Mouse (Mus musculus): Measurements from ENCODE around the gene Colq. TPM values are rescaled to one million over a fixed set of nuclear protein-coding genes. Genes with fewer than 3 reads are reported as not detected.

Gene Colq
- polyA plus RNA-seq (2015; fragmentation: Nextera tagmentation; extraction: Ambion mirVana): 1.2 and 1.6 TPM in 2 replicates

DNA sequence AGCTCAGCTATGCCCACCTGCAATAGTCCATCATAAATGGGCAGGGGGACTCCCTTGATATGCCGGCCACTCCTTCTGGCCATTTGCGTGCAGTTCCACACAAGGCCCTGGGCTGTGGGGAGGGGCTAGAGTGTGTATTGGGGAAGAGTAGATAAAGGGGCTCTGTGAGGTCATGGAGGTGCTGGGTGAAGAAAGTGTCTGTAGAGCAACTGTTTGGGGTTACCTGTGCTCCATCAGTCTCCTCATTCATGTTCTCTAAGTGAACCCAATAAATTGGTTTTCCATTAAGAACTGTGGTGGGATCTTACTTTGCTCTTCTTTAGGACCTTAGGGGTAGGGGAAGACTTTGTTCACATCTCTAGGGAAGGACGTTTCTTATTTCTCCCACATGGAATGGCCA lies at the start of gene Colq:
Colq (minus strand) TSS at position 101 of the 400 bp plus-strand sequence.
- Histone ChIP-seq H3K4me2 (ENCODE audit: low read depth, low read length) (no peak within 1 kb of the TSS), H3K27me3 (ENCODE audit: control insufficient read depth, insufficient read depth, low read depth, low read length) (no peaks in the 10 kb centered on the region), H3K27ac (ENCODE audit: low read length) (no peak within 1 kb of the TSS), H3K4me1 (replicated peaks; ENCODE audit: control insufficient read depth, insufficient read depth, low read length) (no peaks in the 10 kb centered on the region), H3K4me3 (ENCODE audit: low read length) (no peak within 1 kb of the TSS), H3K9me3 (ENCODE audit: control insufficient read depth, low read length) (no peaks in the 10 kb centered on the region), H3K36me3 (ENCODE audit: control insufficient read depth, insufficient read depth, low read length) (no peaks in the 10 kb centered on the region), H3K9ac (ENCODE audit: low read length) (no peak within 1 kb of the TSS)
- ATAC-seq (ENCODE audit: low read depth): no peak
- WGBS: 86% methylated on average over 3 of the region's 3 CpGs

DNA sequence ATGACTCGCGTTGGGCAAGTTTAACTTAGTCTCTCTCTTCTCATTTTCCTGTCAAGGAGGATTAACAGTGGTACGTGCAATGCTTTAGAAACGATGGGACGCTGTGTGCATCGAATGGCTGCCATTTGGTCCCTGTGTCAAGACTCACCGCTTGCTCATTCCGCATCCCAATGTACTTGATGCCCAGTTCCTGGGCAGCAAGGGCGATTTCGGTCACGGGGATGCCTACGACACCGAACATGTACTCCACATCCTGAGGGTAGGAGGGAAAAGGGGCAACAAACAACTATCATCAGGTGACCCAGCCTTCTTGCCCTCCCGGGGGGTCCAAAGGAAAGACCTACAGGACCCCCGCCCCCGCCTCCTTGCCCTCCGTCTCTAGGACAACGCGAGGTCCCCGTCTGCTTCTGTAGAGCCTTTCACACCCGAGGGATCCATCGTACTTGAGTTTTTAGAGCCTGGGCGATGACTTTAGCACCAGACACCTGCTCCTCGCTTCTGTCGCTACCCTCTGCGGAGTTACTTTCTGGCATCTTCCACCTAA lies 49.3 kb upstream of the Colq start, which contains the start of gene Gm49387:
Gm49387 (minus strand) TSS at position 533 of the 544 bp plus-strand sequence.
- peak within 1 kb of the TSS; percentile 81 for H3K27ac ChIP-seq (ENCODE audit: low read length)
- peak within 1 kb of the TSS; percentile 77 for H3K9ac ChIP-seq (ENCODE audit: low read length)
- H3K9me3 ChIP-seq (ENCODE audit: control insufficient read depth, low read length): no peaks in the 10 kb centered on the region
- H3K27me3 ChIP-seq (ENCODE audit: control insufficient read depth, insufficient read depth, low read depth, low read length): no peaks in the 10 kb centered on the region
- H3K36me3 ChIP-seq (ENCODE audit: control insufficient read depth, insufficient read depth, low read length): no peaks in the 10 kb centered on the region
- peak within 1 kb of the TSS; percentile 80 for H3K4me2 ChIP-seq (ENCODE audit: low read depth, low read length)
- H3K4me3 ChIP-seq (ENCODE audit: low read length): peak within 1 kb of the TSS; percentile 72
- WGBS: 3% methylated on average over 26 of the region's 26 CpGs
- H3K4me1 ChIP-seq (replicated peaks; ENCODE audit: control insufficient read depth, insufficient read depth, low read length): peaks cover 3% of the 10 kb centered on the region; the same call in 1 of the 2 replicates
- peak; percentile 37 for ATAC-seq (ENCODE audit: low read depth)

DNA sequence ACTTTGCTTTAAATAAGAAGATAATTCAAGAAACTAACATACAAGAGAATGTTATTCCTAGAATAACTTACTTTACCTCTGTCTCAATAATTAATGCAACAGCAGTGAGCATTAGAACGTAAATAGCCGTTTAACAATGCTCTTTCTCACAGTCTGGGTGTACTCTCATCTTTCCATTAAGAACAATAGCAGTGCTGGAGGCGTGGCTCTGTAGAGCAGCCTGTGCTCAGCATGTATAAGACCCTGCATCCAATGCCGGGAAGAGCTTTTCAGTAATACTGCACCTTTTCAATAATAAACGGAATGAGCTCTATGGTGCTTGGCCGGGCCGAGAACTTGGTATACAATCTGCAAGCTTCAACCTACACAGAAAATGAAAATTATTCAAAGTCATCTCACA lies 39.5 kb upstream of the Colq start:
- no peak for ATAC-seq (ENCODE audit: low read depth)

DNA sequence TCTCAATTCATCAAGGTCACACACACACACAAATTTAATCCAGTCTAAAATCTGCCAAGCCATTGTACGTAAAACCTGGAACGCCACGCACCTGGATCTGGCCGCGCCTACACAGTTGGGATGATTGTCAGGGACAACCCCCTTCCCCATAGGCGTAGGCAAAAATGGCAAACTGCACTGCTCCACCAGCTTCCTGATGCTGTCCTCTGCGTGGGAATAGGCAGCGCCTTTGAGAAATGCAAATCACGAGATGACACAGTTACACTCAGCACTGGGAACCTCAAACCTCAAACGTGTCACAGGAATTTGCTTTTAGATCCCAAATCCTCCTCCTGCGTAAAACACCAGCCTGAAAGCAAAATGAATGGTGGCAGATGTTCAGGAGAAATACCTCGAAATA lies 31.6 kb upstream of the Colq start:
- no peaks in the 10 kb centered on the region for H3K4me1 ChIP-seq (replicated peaks; ENCODE audit: control insufficient read depth, insufficient read depth, low read length)
- ATAC-seq (ENCODE audit: low read depth): no peak
- 83% methylated on average over 12 of the region's 12 CpGs for WGBS
- no peaks in the 10 kb centered on the region for H3K9me3 ChIP-seq (ENCODE audit: control insufficient read depth, low read length)
- H3K27ac ChIP-seq (ENCODE audit: low read length): no peak overlapping the region
- H3K4me2 ChIP-seq (ENCODE audit: low read depth, low read length): no peak overlapping the region
- H3K27me3 ChIP-seq (ENCODE audit: control insufficient read depth, insufficient read depth, low read depth, low read length): no peaks in the 10 kb centered on the region
- no peaks in the 10 kb centered on the region for H3K36me3 ChIP-seq (ENCODE audit: control insufficient read depth, insufficient read depth, low read length)
- no peak overlapping the region for H3K4me3 ChIP-seq (ENCODE audit: low read length)
- no peak overlapping the region for H3K9ac ChIP-seq (ENCODE audit: low read length)

More for the DNA sequence above, 39.5 kb upstream of the Colq start:
- H3K9me3 ChIP-seq (ENCODE audit: control insufficient read depth, low read length): no peaks in the 10 kb centered on the region
- no peak overlapping the region for H3K27ac ChIP-seq (ENCODE audit: low read length)
- H3K36me3 ChIP-seq (ENCODE audit: control insufficient read depth, insufficient read depth, low read length): no peaks in the 10 kb centered on the region
- 74% methylated on average over 7 of the region's 7 CpGs for WGBS
- no peak overlapping the region for H3K4me2 ChIP-seq (ENCODE audit: low read depth, low read length)
- no peak overlapping the region for H3K4me3 ChIP-seq (ENCODE audit: low read length)
- no peak overlapping the region for H3K9ac ChIP-seq (ENCODE audit: low read length)
- H3K4me1 ChIP-seq (replicated peaks; ENCODE audit: control insufficient read depth, insufficient read depth, low read length): no peaks in the 10 kb centered on the region
- H3K27me3 ChIP-seq (ENCODE audit: control insufficient read depth, insufficient read depth, low read depth, low read length): no peaks in the 10 kb centered on the region

DNA sequence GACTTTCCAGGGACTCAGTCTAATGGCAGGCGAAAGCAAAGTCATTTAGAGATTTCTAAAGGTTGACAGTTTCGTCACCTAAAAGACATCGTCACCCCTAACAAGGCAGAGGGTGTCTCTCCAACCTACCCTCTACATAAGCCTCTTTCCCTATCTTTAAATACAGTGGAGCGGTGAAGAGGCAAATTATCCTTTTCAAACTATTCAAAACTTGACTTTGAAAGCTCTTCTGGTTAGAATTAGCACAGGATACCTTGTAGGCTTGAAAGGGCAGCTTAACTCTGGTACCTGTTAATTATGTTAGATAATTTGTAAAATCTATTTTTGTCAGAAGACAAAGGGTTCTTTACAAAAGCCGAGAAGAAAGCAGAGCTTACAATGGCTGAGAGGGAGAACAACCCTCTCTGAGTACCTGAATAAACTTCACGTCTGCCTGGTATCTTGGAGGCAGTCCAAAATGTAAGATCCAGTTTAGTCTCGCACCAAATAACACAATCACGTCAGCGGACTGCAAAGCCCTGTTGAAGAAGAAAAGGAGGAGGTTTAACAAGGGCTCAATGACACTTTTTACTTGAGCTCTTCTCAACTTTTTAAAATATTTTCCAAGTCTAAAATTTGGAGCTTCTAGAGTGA lies 29.6 kb upstream of the Colq start:
- H3K4me3 ChIP-seq (ENCODE audit: low read length): no peak overlapping the region
- no peak overlapping the region for H3K4me2 ChIP-seq (ENCODE audit: low read depth, low read length)
- H3K36me3 ChIP-seq (ENCODE audit: control insufficient read depth, insufficient read depth, low read length): no peaks in the 10 kb centered on the region
- no peaks in the 10 kb centered on the region for H3K9me3 ChIP-seq (ENCODE audit: control insufficient read depth, low read length)
- ATAC-seq (ENCODE audit: low read depth): no peak
- no peaks in the 10 kb centered on the region for H3K27me3 ChIP-seq (ENCODE audit: control insufficient read depth, insufficient read depth, low read depth, low read length)
- WGBS: 60% methylated on average over 9 of the region's 9 CpGs
- H3K9ac ChIP-seq (ENCODE audit: low read length): no peak overlapping the region
- H3K4me1 ChIP-seq (replicated peaks; ENCODE audit: control insufficient read depth, insufficient read depth, low read length): no peaks in the 10 kb centered on the region
- H3K27ac ChIP-seq (ENCODE audit: low read length): no peak overlapping the region

- no peak overlapping the region for H3K9ac ChIP-seq (ENCODE audit: low read length)
- ATAC-seq (ENCODE audit: low read depth): no peak
- H3K27ac ChIP-seq (ENCODE audit: low read length): no peak overlapping the region
- H3K27me3 ChIP-seq (ENCODE audit: control insufficient read depth, insufficient read depth, low read depth, low read length): no peaks in the 10 kb centered on the region
- no peak overlapping the region for H3K4me2 ChIP-seq (ENCODE audit: low read depth, low read length)
- H3K4me1 ChIP-seq (replicated peaks; ENCODE audit: control insufficient read depth, insufficient read depth, low read length): no peaks in the 10 kb centered on the region
- no peaks in the 10 kb centered on the region for H3K36me3 ChIP-seq (ENCODE audit: control insufficient read depth, insufficient read depth, low read length)
- H3K9me3 ChIP-seq (ENCODE audit: control insufficient read depth, low read length): no peaks in the 10 kb centered on the region
- WGBS: 76% methylated on average over 3 of the region's 3 CpGs
- H3K4me3 ChIP-seq (ENCODE audit: low read length): no peak overlapping the region
Measured at GRCm38 (mm10) chr14:31617997-31618396, 26.9 kb upstream of the Colq start.

DNA sequence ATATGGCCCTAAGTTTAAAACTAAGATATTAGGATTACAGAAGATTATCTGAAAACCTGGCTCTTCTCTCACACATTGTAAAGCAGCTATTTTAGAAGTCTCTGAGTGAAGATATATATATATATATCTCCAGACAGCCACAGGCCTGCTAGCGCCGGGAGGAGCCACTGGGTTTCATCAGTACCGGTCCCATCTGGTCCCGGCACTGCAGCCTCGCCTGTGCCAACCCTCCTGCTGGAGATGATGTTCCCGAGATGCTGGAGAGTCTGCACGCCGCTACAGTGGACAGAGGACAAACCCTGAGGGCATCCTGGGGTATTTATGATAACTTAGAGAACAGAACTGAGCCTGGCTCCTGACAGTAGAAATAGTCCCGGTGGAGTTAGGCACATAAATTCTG lies 26.1 kb upstream of the Colq start:
- H3K9ac ChIP-seq (ENCODE audit: low read length): no peak overlapping the region
- H3K4me3 ChIP-seq (ENCODE audit: low read length): no peak overlapping the region
- no peaks in the 10 kb centered on the region for H3K27me3 ChIP-seq (ENCODE audit: control insufficient read depth, insufficient read depth, low read depth, low read length)
- no peak for ATAC-seq (ENCODE audit: low read depth)
- no peak overlapping the region for H3K4me2 ChIP-seq (ENCODE audit: low read depth, low read length)
- 88% methylated on average over 9 of the region's 9 CpGs for WGBS
- no peaks in the 10 kb centered on the region for H3K36me3 ChIP-seq (ENCODE audit: control insufficient read depth, insufficient read depth, low read length)
- H3K9me3 ChIP-seq (ENCODE audit: control insufficient read depth, low read length): no peaks in the 10 kb centered on the region
- no peak overlapping the region for H3K27ac ChIP-seq (ENCODE audit: low read length)
- H3K4me1 ChIP-seq (replicated peaks; ENCODE audit: control insufficient read depth, insufficient read depth, low read length): no peaks in the 10 kb centered on the region

- no peak overlapping the region for H3K4me3 ChIP-seq (ENCODE audit: low read length)
- no peak overlapping the region for H3K9ac ChIP-seq (ENCODE audit: low read length)
- H3K9me3 ChIP-seq (ENCODE audit: control insufficient read depth, low read length): no peaks in the 10 kb centered on the region
- H3K27ac ChIP-seq (ENCODE audit: low read length): no peak overlapping the region
- no peaks in the 10 kb centered on the region for H3K27me3 ChIP-seq (ENCODE audit: control insufficient read depth, insufficient read depth, low read depth, low read length)
- ATAC-seq (ENCODE audit: low read depth): no peak
- no peaks in the 10 kb centered on the region for H3K36me3 ChIP-seq (ENCODE audit: control insufficient read depth, insufficient read depth, low read length)
- H3K4me1 ChIP-seq (replicated peaks; ENCODE audit: control insufficient read depth, insufficient read depth, low read length): no peaks in the 10 kb centered on the region
- no peak overlapping the region for H3K4me2 ChIP-seq (ENCODE audit: low read depth, low read length)
- WGBS: 78% methylated on average over 5 of the region's 5 CpGs
Measured at GRCm38 (mm10) chr14:31613671-31614070, 22.5 kb upstream of the Colq start.

- no peak overlapping the region for H3K4me2 ChIP-seq (ENCODE audit: low read depth, low read length)
- 62% methylated on average over 4 of the region's 4 CpGs for WGBS
Measured at GRCm38 (mm10) chr14:31611986-31612385, 20.8 kb upstream of the Colq start.

More at GRCm38 (mm10) chr14:31611986-31612385, 20.8 kb upstream of the Colq start:
- H3K27ac ChIP-seq (ENCODE audit: low read length): no peak overlapping the region
- H3K27me3 ChIP-seq (ENCODE audit: control insufficient read depth, insufficient read depth, low read depth, low read length): no peaks in the 10 kb centered on the region
- H3K4me3 ChIP-seq (ENCODE audit: low read length): no peak overlapping the region
- H3K9me3 ChIP-seq (ENCODE audit: control insufficient read depth, low read length): no peaks in the 10 kb centered on the region
- ATAC-seq (ENCODE audit: low read depth): no peak
- H3K9ac ChIP-seq (ENCODE audit: low read length): no peak overlapping the region
- H3K36me3 ChIP-seq (ENCODE audit: control insufficient read depth, insufficient read depth, low read length): no peaks in the 10 kb centered on the region
- H3K4me1 ChIP-seq (replicated peaks; ENCODE audit: control insufficient read depth, insufficient read depth, low read length): no peaks in the 10 kb centered on the region
